Mouse (Mus musculus): ENCODE data around the gene Kank2. TPM values are rescaled to one million over a fixed set of nuclear protein-coding genes. Genes with fewer than 3 reads are reported as not detected.
A peak's percentile ranks its signal among the peaks of the same experiment; 100 is the strongest.
"Not testable (repeated sequence)": the region's sequence is repeated elsewhere in the genome, so short reads cannot be mapped to it uniquely, and the experiment has no call there.

Gene Kank2
- polyA plus RNA-seq, 1 experiment from 2014 or later, result 19.9 TPM

- Histone ChIP-seq H3K4me2 (no peak overlapping the region), H3K9ac (no peak overlapping the region), H3K4me3 (no peak overlapping the region), H3K9me3 (replicated peaks) (no peaks in the 10 kb centered on the region), H3K27me3 (replicated peaks) (no peaks in the 10 kb centered on the region), H3K27ac (ENCODE audit: poor library complexity, severe bottlenecking) (no peak overlapping the region), H3K36me3 (peaks cover 90% of the 10 kb centered on the region), H3K4me1 (replicated peaks) (peaks cover 27% of the 10 kb centered on the region)
- WGBS, result 81% methylated on average over 7 of the region's 7 CpGs
- no peak for ATAC-seq (ENCODE audit: insufficient number of reproducible peaks, low FRiP score)
Measured at GRCm38 (mm10) chr9:21784517-21785307, 13.8 kb downstream of the Kank2 start.

GRCm38 (mm10) chr9:21781657-21782468 is 16.7 kb downstream of the Kank2 start:
- Histone ChIP-seq H3K36me3 (peaks cover 89% of the 10 kb centered on the region), H3K27ac (ENCODE audit: poor library complexity, severe bottlenecking) (peak overlapping the region; percentile 81), H3K4me3 (no peak overlapping the region), H3K9me3 (replicated peaks) (0 out of 2 replicates have a peak, but pooled peaks cover 1% of the 10 kb centered on the region), H3K4me2 (no peak overlapping the region), H3K4me1 (replicated peaks) (peaks cover 14% of the 10 kb centered on the region), H3K9ac (no peak overlapping the region), H3K27me3 (replicated peaks) (no peaks in the 10 kb centered on the region)
- WGBS, result 57% methylated on average over 15 of the region's 15 CpGs
- ATAC-seq (ENCODE audit: insufficient number of reproducible peaks, low FRiP score), result peak; percentile 70

- Histone ChIP-seq H3K27ac (ENCODE audit: poor library complexity, severe bottlenecking) (no peak overlapping the region), H3K27me3 (replicated peaks) (no peaks in the 10 kb centered on the region), H3K4me1 (replicated peaks) (peaks cover 14% of the 10 kb centered on the region), H3K9ac (no peak overlapping the region), H3K36me3 (peaks cover 93% of the 10 kb centered on the region), H3K4me2 (no peak overlapping the region), H3K9me3 (replicated peaks) (0 out of 2 replicates have a peak, but pooled peaks cover 2% of the 10 kb centered on the region), H3K4me3 (no peak overlapping the region)
- WGBS, result 85% methylated on average over 3 of the region's 3 CpGs
- no peak for ATAC-seq (ENCODE audit: insufficient number of reproducible peaks, low FRiP score)
Measured at GRCm38 (mm10) chr9:21777726-21778125, 20.8 kb downstream of the Kank2 start.

- ATAC-seq (ENCODE audit: insufficient number of reproducible peaks, low FRiP score), result no peak
- H3K9ac ChIP-seq, result no peak overlapping the region
- no peak overlapping the region for H3K4me3 ChIP-seq
- no peaks in the 10 kb centered on the region for H3K27me3 ChIP-seq (replicated peaks)
- H3K9me3 ChIP-seq (replicated peaks), result 0 out of 2 replicates have a peak, but pooled peaks cover 2% of the 10 kb centered on the region
- H3K36me3 ChIP-seq, result peaks cover 90% of the 10 kb centered on the region
- peaks cover 7% of the 10 kb centered on the region for H3K4me1 ChIP-seq (replicated peaks)
- H3K27ac ChIP-seq (ENCODE audit: poor library complexity, severe bottlenecking), result no peak overlapping the region
- H3K4me2 ChIP-seq, result no peak overlapping the region
- 85% methylated on average over 16 of the region's 16 CpGs for WGBS
Measured at GRCm38 (mm10) chr9:21774353-21774752, 24.2 kb downstream of the Kank2 start.

GRCm38 (mm10) chr9:21773396-21773795 is 25.1 kb downstream of the Kank2 start:
- not testable (repeated sequence) for H3K27me3 ChIP-seq (replicated peaks); ATAC-seq (ENCODE audit: insufficient number of reproducible peaks, low FRiP score); H3K9me3 ChIP-seq (replicated peaks); H3K9ac ChIP-seq; H3K4me3 ChIP-seq; H3K4me2 ChIP-seq; H3K27ac ChIP-seq (ENCODE audit: poor library complexity, severe bottlenecking)
- Histone ChIP-seq H3K4me1 (replicated peaks) (peaks cover 17% of the 10 kb centered on the region), H3K36me3 (peaks cover 90% of the 10 kb centered on the region)
- WGBS, result 81% methylated on average over 5 of the region's 5 CpGs

GRCm38 (mm10) chr9:21769558-21770183 is 28.9 kb downstream of the Kank2 start:
- no peaks in the 10 kb centered on the region for H3K27me3 ChIP-seq (replicated peaks)
- H3K27ac ChIP-seq (ENCODE audit: poor library complexity, severe bottlenecking), result peak overlapping the region; percentile 86
- no peaks in the 10 kb centered on the region for H3K9me3 ChIP-seq (replicated peaks)
- no peak overlapping the region for H3K4me3 ChIP-seq
- peaks cover 22% of the 10 kb centered on the region for H3K4me1 ChIP-seq (replicated peaks)
- ATAC-seq (ENCODE audit: insufficient number of reproducible peaks, low FRiP score), result peak; percentile 43
- no peak overlapping the region for H3K9ac ChIP-seq
- H3K36me3 ChIP-seq, result peaks cover 76% of the 10 kb centered on the region
- 49% methylated on average over 26 of the region's 26 CpGs for WGBS
- H3K4me2 ChIP-seq, result no peak overlapping the region

- Histone ChIP-seq H3K9me3 (replicated peaks) (no peaks in the 10 kb centered on the region), H3K36me3 (peaks cover 67% of the 10 kb centered on the region), H3K4me3 (no peak overlapping the region), H3K27ac (ENCODE audit: poor library complexity, severe bottlenecking) (peak overlapping the region; percentile 86), H3K9ac (no peak overlapping the region; the same call in 1 of the 2 replicates), H3K4me1 (replicated peaks) (peaks cover 26% of the 10 kb centered on the region), H3K4me2 (no peak overlapping the region), H3K27me3 (replicated peaks) (no peaks in the 10 kb centered on the region)
- 37% methylated on average over 13 of the region's 13 CpGs for WGBS
- ATAC-seq (ENCODE audit: insufficient number of reproducible peaks, low FRiP score), result peak; percentile 37; the same call in 1 of the 2 replicates
Measured at GRCm38 (mm10) chr9:21768511-21769411, 29.8 kb downstream of the Kank2 start.

- 68% methylated on average over 11 of the region's 11 CpGs for WGBS
- ATAC-seq (ENCODE audit: insufficient number of reproducible peaks, low FRiP score), result 0 out of 2 replicates have a peak, but pooled peaks have one; percentile 34
- peaks cover 59% of the 10 kb centered on the region for H3K36me3 ChIP-seq
- H3K27me3 ChIP-seq (replicated peaks), result no peaks in the 10 kb centered on the region
- no peak overlapping the region for H3K4me3 ChIP-seq
- peak overlapping the region; percentile 86 for H3K27ac ChIP-seq (ENCODE audit: poor library complexity, severe bottlenecking)
- no peak overlapping the region for H3K9ac ChIP-seq
- no peaks in the 10 kb centered on the region for H3K9me3 ChIP-seq (replicated peaks)
- peaks cover 31% of the 10 kb centered on the region for H3K4me1 ChIP-seq (replicated peaks)
- no peak overlapping the region for H3K4me2 ChIP-seq
Measured at GRCm38 (mm10) chr9:21767896-21768295, 30.6 kb downstream of the Kank2 start.

- Histone ChIP-seq H3K4me3 (no peak overlapping the region), H3K27ac (ENCODE audit: poor library complexity, severe bottlenecking) (peak overlapping the region; percentile 30; the same call in 1 of the 2 replicates), H3K9me3 (replicated peaks) (no peaks in the 10 kb centered on the region), H3K27me3 (replicated peaks) (no peaks in the 10 kb centered on the region), H3K36me3 (peaks cover 28% of the 10 kb centered on the region), H3K9ac (no peak overlapping the region), H3K4me1 (replicated peaks) (peaks cover 42% of the 10 kb centered on the region), H3K4me2 (no peak overlapping the region)
- 89% methylated on average over 6 of the region's 6 CpGs for WGBS
- ATAC-seq (ENCODE audit: insufficient number of reproducible peaks, low FRiP score), result no peak
Measured at GRCm38 (mm10) chr9:21764084-21764999, 34.2 kb downstream of the Kank2 start.

Data from heart, embryonic 12.5 days (tissue).